ENCODE assay signal across 13 mouse cellular contexts in genomic region chr9:46196699-46197169, GRCm38 (mm10). TPM values are rescaled to one million over a fixed set of nuclear protein-coding genes. Genes with fewer than 3 reads are reported as not detected.
DNase-seq lines count a peak whose midpoint lies in the region; ATAC-seq and TF ChIP-seq lines count a peak whose summit lies in the region.
"Had no signal": no experiment of that assay in that cellular context is flagged by ENCODE, and none has a peak within 500 bp of the region (broad histone marks: within the 10 kb centered on the region; RNA-seq: fewer than 3 reads in every experiment).

No protein-coding gene starts in this region.

- peak overlapping the region; percentile 54 for H3K4me2 ChIP-seq in heart, embryonic 14.5 days (ENCODE audit: low read length)
- H3K4me2 ChIP-seq in midbrain, embryonic 13.5 days (replicated peaks) = no peak overlapping the region
- H3K4me2 ChIP-seq: embryonic facial prominence, embryonic 13.5 days; limb, embryonic 12.5 days had no signal

- no peak for TF ChIP-seq CTCF in gastrocnemius, adult 2 months (IDR thresholded peaks at IDR 0.05)
- no peak for TF ChIP-seq CTCF in lung, adult 2 months (IDR thresholded peaks at IDR 0.05; ENCODE audit: insufficient read depth, low read length)

- H3K9me3 ChIP-seq in heart, embryonic 14.5 days (ENCODE audit: control insufficient read depth, low read length) = no peaks in the 10 kb centered on the region
- no peaks in the 10 kb centered on the region for H3K9me3 ChIP-seq in midbrain, embryonic 13.5 days
- H3K9me3 ChIP-seq: embryonic facial prominence, embryonic 13.5 days; limb, embryonic 12.5 days had no signal

- peak overlapping the region; percentile 27; the same call in 1 of the 2 replicates for H3K9ac ChIP-seq in heart, embryonic 14.5 days (ENCODE audit: low read length)
- H3K9ac ChIP-seq in midbrain, embryonic 13.5 days (replicated peaks) = no peak overlapping the region
- H3K9ac ChIP-seq: embryonic facial prominence, embryonic 13.5 days; limb, embryonic 12.5 days had no signal

- peak; percentile 33; the same call in 1 of the 2 replicates for TF ChIP-seq POLR2A in lung, adult 2 months (IDR thresholded peaks at IDR 0.05; ENCODE audit: borderline replicate concordance, extremely low read depth, low read depth, low read length)

- peaks cover 21 to 41% of the 10 kb centered on the region in 2 experiments for H3K4me1 ChIP-seq in heart, embryonic 14.5 days (ENCODE audit: control insufficient read depth in 2 of 2, insufficient read depth in 2 of 2, low read length in 2 of 2)
- H3K4me1 ChIP-seq in lung, adult 2 months (ENCODE audit: control insufficient read depth, insufficient read depth, low read length) = peaks cover 13% of the 10 kb centered on the region; the same call in 1 of the 2 replicates
- no peaks in the 10 kb centered on the region for H3K4me1 ChIP-seq in midbrain, embryonic 13.5 days (replicated peaks)
- H3K4me1 ChIP-seq: embryonic facial prominence, embryonic 13.5 days; limb, embryonic 12.5 days had no signal

- ATAC-seq in heart, embryonic 14.5 days (ENCODE audit: insufficient number of reproducible peaks, insufficient read depth, low FRiP score, low read depth) = peak; percentile 63
- no peak for ATAC-seq in midbrain, embryonic 13.5 days

- WGBS in heart, embryonic 14.5 days = 7% methylated on average over 12 of the region's 12 CpGs
- WGBS in lung, adult 2 months = 40% methylated on average over 12 of the region's 12 CpGs
- 89% methylated on average over 12 of the region's 12 CpGs for WGBS in midbrain, embryonic 13.5 days

- peak overlapping the region; percentile 84 for H3K27ac ChIP-seq in gastrocnemius, adult 2 months
- H3K27ac ChIP-seq in heart, embryonic 14.5 days (replicated peaks in 1 of 2; ENCODE audit: control insufficient read depth in 1 of 2, insufficient read depth in 1 of 2, low read depth in 2 of 2, low read length in 2 of 2) = peak overlapping the region; percentile 52 to 88
- H3K27ac ChIP-seq in midbrain, embryonic 13.5 days = no peak overlapping the region
- H3K27ac ChIP-seq: embryonic facial prominence, embryonic 13.5 days; limb, embryonic 12.5 days had no signal

- peak; percentile 56 for DNase-seq in gastrocnemius, adult 2 months
- DNase-seq in gastrocnemius, postnatal 4 days (ENCODE audit: low spot score in 2 of 2) = no peak
- peak; percentile 77 for DNase-seq in adipocyte (ENCODE audit: low spot score)
- no peak for DNase-seq in lung, adult 2 months
- no peak for DNase-seq in ovary, adult 18-20 months (ENCODE audit: low spot score)
- no peak for DNase-seq in cerebellum, postnatal 14 days
- DNase-seq: cerebellum, adult 11 months; right cerebral cortex, adult 18-20 months had no signal

- H3K36me3 ChIP-seq in heart, embryonic 14.5 days (ENCODE audit: control insufficient read depth, insufficient read depth, low read length) = peaks cover 43% of the 10 kb centered on the region
- peaks cover 69% of the 10 kb centered on the region for H3K36me3 ChIP-seq in midbrain, embryonic 13.5 days

- peak overlapping the region; percentile 35; the same call in 1 of the 2 replicates for H3K4me3 ChIP-seq in gastrocnemius, adult 2 months
- H3K4me3 ChIP-seq in heart, embryonic 14.5 days (ENCODE audit: control insufficient read depth in 1 of 2, insufficient read depth in 1 of 2, low read depth in 1 of 2, low read length in 2 of 2) = no peak overlapping the region; a peak in 1 of 4 replicates
- H3K4me3 ChIP-seq in lung, adult 2 months (replicated peaks; ENCODE audit: extremely low read depth, low read depth, low read length) = no peak overlapping the region
- H3K4me3 ChIP-seq in midbrain, embryonic 13.5 days (replicated peaks) = no peak overlapping the region
- H3K4me3 ChIP-seq: embryonic facial prominence, embryonic 13.5 days; limb, embryonic 12.5 days had no signal

- intact Hi-C loops in gastrocnemius, adult 2 months (cut with DNase I) = no loop called here

- no peaks in the 10 kb centered on the region for H3K27me3 ChIP-seq in heart, embryonic 14.5 days (ENCODE audit: control insufficient read depth, insufficient read depth, low read length)
- no peaks in the 10 kb centered on the region for H3K27me3 ChIP-seq in midbrain, embryonic 13.5 days
- H3K27me3 ChIP-seq: embryonic facial prominence, embryonic 13.5 days; limb, embryonic 12.5 days had no signal

RNA-seq across cellular contexts. Expression of gene Apoa1, which starts 31.6 kb away (rescaled TPM):
- not detected for total RNA-seq in gastrocnemius, adult 2 months (2021)
- 10 to 100 TPM in 1 of 2 experiments, 1 to 10 TPM in 1; 4.0 to 31.8 TPM for total RNA-seq in gastrocnemius, postnatal 4 days (2021)
- 0.59 and 1.5 TPM in 2 replicates for polyA plus RNA-seq in heart, embryonic 14.5 days (2014; fragmentation: Nextera tagmentation; extraction: Ambion mirVana)
- 2.0 and 3.2 TPM in 2 replicates for polyA plus RNA-seq in lung, adult 2 months (2012; rRNA removed)
- polyA plus RNA-seq in midbrain, embryonic 13.5 days (2015; fragmentation: Nextera tagmentation; extraction: Ambion mirVana) = 2.9 and 3.3 TPM in 2 replicates
- polyA plus RNA-seq: C2C12 had no signal

RNA-seq across cellular contexts. Expression of gene Apoc3, which starts 38.7 kb away (rescaled TPM):
- not detected for total RNA-seq in gastrocnemius, adult 2 months (2021)
- not detected for total RNA-seq in gastrocnemius, postnatal 4 days (2021)
- polyA plus RNA-seq in heart, embryonic 14.5 days (2014; fragmentation: Nextera tagmentation; extraction: Ambion mirVana) = not detected in 2 replicates
- polyA plus RNA-seq in lung, adult 2 months (2012; rRNA removed) = 1.8 and 2.6 TPM in 2 replicates
- polyA plus RNA-seq in midbrain, embryonic 13.5 days (2015; fragmentation: Nextera tagmentation; extraction: Ambion mirVana) = not detected in 2 replicates
- polyA plus RNA-seq: C2C12; embryonic facial prominence, embryonic 13.5 days; limb, embryonic 12.5 days had no signal

RNA-seq across cellular contexts. Expression of gene Apoa4, which starts 43.8 kb away (rescaled TPM):
- total RNA-seq in gastrocnemius, adult 2 months (2021) = not detected
- total RNA-seq in gastrocnemius, postnatal 4 days (2021) = under 1 TPM in 1 of 2 experiments, not detected in 1; 0.15 TPM
- not detected in 2 replicates for polyA plus RNA-seq in heart, embryonic 14.5 days (2014; fragmentation: Nextera tagmentation; extraction: Ambion mirVana)
- polyA plus RNA-seq in lung, adult 2 months (2012; rRNA removed) = 0.09 and 0.30 TPM in 2 replicates
- polyA plus RNA-seq in midbrain, embryonic 13.5 days (2015; fragmentation: Nextera tagmentation; extraction: Ambion mirVana) = 0.08 and 0.57 TPM in 2 replicates
- polyA plus RNA-seq: C2C12; embryonic facial prominence, embryonic 13.5 days; limb, embryonic 12.5 days had no signal

Comparison
In these comparisons a context has a peak if more than half of its experiments do, and no peak if none do; other contexts are left out.
1. DNase-seq: peak in gastrocnemius, adult 2 months (single experiment) and adipocyte (single experiment); none in gastrocnemius, postnatal 4 days (0 of 2), lung, adult 2 months (single experiment), ovary, adult 18-20 months (single experiment) and cerebellum, postnatal 14 days (0 of 2).